Mouse (Mus musculus): ENCODE results near the gene Shroom1. TPM values are rescaled to one million over a fixed set of nuclear protein-coding genes. Genes with fewer than 3 reads are reported as not detected.

Gene Shroom1
- polyA plus RNA-seq, 1 experiment from 2014 or later = 4.7 TPM

DNA sequence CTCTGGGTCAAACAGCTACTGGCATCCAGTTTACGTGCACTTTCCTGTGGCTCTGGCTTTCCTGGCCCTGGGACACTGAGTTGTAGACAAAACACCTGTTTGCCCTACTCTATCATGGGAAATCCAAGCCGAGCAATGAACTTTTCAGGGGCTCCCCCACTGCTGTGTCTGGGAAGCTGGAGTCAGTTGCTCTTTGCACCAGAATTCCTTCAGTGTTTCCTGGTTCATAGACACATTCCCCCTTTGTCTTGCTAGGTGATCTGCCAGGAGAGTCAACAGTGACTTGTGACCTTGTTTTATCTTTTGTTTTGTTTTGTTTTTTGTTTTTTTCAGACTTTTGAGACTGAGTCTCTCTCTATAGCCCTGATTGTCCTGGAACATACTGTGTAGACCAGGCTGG, 5.6 kb upstream of the Shroom1 start:
- no peak overlapping the region for H3K4me3 ChIP-seq (ENCODE audit: low read depth, low read length)
- H3K4me2 ChIP-seq (ENCODE audit: low read depth, severe bottlenecking) = no peak overlapping the region
- no peak for ATAC-seq (ENCODE audit: insufficient number of reproducible peaks, low FRiP score, low TSS enrichment, low read depth)
- no peak overlapping the region for H3K9ac ChIP-seq (ENCODE audit: low read length)
- H3K27ac ChIP-seq (replicated peaks; ENCODE audit: low read depth, low read length) = no peak overlapping the region
- 58% methylated on average over 2 of the region's 2 CpGs for WGBS
- H3K9me3 ChIP-seq (ENCODE audit: control insufficient read depth, low read length) = no peaks in the 10 kb centered on the region
- H3K27me3 ChIP-seq (ENCODE audit: control insufficient read depth, insufficient read depth, low read length) = no peaks in the 10 kb centered on the region
- 0 out of 2 replicates have a peak, but pooled peaks cover 2% of the 10 kb centered on the region for H3K4me1 ChIP-seq (ENCODE audit: control insufficient read depth, insufficient read depth, low read length)
- no peak for DNase-seq (ENCODE audit: low spot score)
- H3K36me3 ChIP-seq (ENCODE audit: control insufficient read depth, insufficient read depth, low read length) = no peaks in the 10 kb centered on the region

GRCm38 (mm10) chr11:53452396-53452795, 4.6 kb upstream of the Shroom1 start:
- DNase-seq (ENCODE audit: low spot score) (no peak), ATAC-seq (ENCODE audit: insufficient number of reproducible peaks, low FRiP score, low TSS enrichment, low read depth) (no peak)
- Histone ChIP-seq H3K4me3 (ENCODE audit: low read depth, low read length) (no peak overlapping the region), H3K36me3 (ENCODE audit: control insufficient read depth, insufficient read depth, low read length) (no peaks in the 10 kb centered on the region), H3K9me3 (ENCODE audit: control insufficient read depth, low read length) (no peaks in the 10 kb centered on the region), H3K27ac (replicated peaks; ENCODE audit: low read depth, low read length) (no peak overlapping the region), H3K4me1 (ENCODE audit: control insufficient read depth, insufficient read depth, low read length) (0 out of 2 replicates have a peak, but pooled peaks cover 2% of the 10 kb centered on the region), H3K9ac (ENCODE audit: low read length) (no peak overlapping the region), H3K27me3 (ENCODE audit: control insufficient read depth, insufficient read depth, low read length) (peaks cover under 1% of the 10 kb centered on the region; the same call in 1 of the 2 replicates), H3K4me2 (ENCODE audit: low read depth, severe bottlenecking) (no peak overlapping the region)
- WGBS = 94% methylated on average over 9 of the region's 9 CpGs

GRCm38 (mm10) chr11:53453031-53453430, 4.0 kb upstream of the Shroom1 start:
- 77% methylated on average over 5 of the region's 5 CpGs for WGBS
- no peak overlapping the region for H3K4me3 ChIP-seq (ENCODE audit: low read depth, low read length)
- H3K27ac ChIP-seq (replicated peaks; ENCODE audit: low read depth, low read length) = no peak overlapping the region
- H3K9me3 ChIP-seq (ENCODE audit: control insufficient read depth, low read length) = no peaks in the 10 kb centered on the region
- no peak overlapping the region for H3K9ac ChIP-seq (ENCODE audit: low read length)
- H3K4me2 ChIP-seq (ENCODE audit: low read depth, severe bottlenecking) = no peak overlapping the region
- DNase-seq (ENCODE audit: low spot score) (no peak), ATAC-seq (ENCODE audit: insufficient number of reproducible peaks, low FRiP score, low TSS enrichment, low read depth) (no peak)
- no peaks in the 10 kb centered on the region for H3K36me3 ChIP-seq (ENCODE audit: control insufficient read depth, insufficient read depth, low read length)
- H3K4me1 ChIP-seq (ENCODE audit: control insufficient read depth, insufficient read depth, low read length) = 0 out of 2 replicates have a peak, but pooled peaks cover 2% of the 10 kb centered on the region
- H3K27me3 ChIP-seq (ENCODE audit: control insufficient read depth, insufficient read depth, low read length) = peaks cover 2% of the 10 kb centered on the region; the same call in 1 of the 2 replicates

DNA sequence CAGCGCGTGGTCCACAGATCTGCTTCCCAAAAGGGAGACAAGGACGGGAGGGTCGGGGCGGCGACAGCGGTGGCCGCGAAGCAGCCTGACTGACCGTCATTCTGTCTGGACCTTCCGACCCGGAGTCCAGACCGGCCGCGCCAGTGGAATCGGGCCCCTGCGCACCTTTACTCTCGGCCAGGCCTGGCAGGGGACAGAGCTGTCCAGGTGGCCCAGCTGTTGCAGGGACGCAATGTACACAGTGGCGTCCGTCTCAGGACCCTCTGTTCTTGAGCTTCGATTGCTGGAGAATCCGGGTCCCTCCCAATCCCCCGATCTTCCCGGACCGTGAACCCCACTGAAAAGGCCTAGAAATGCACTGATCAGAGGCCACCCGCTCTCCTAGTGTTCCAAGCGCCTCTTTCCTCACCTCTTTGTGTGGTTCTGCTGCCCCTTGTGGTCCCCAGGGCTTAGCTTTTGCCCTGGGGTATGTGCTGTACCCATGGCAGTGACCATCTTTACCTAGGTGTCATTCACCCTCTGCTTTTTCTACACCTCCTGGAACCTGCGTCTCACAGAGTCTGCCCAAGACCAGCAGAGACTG, 458 bp downstream of the Shroom1 start:
- DNase-seq (ENCODE audit: low spot score) (peak; percentile 55), ATAC-seq (ENCODE audit: insufficient number of reproducible peaks, low FRiP score, low TSS enrichment, low read depth) (peak; percentile 27; the same call in 1 of the 2 replicates)
- peak overlapping the region; percentile 82 for H3K4me2 ChIP-seq (ENCODE audit: low read depth, severe bottlenecking)
- no peaks in the 10 kb centered on the region for H3K9me3 ChIP-seq (ENCODE audit: control insufficient read depth, low read length)
- 2% methylated on average over 29 of the region's 29 CpGs for WGBS
- H3K27ac ChIP-seq (replicated peaks; ENCODE audit: low read depth, low read length) = no peak overlapping the region
- H3K36me3 ChIP-seq (ENCODE audit: control insufficient read depth, insufficient read depth, low read length) = no peaks in the 10 kb centered on the region
- H3K27me3 ChIP-seq (ENCODE audit: control insufficient read depth, insufficient read depth, low read length) = peaks cover 7% of the 10 kb centered on the region; the same call in 1 of the 2 replicates
- H3K4me3 ChIP-seq (ENCODE audit: low read depth, low read length) = peak overlapping the region; percentile 54
- H3K4me1 ChIP-seq (ENCODE audit: control insufficient read depth, insufficient read depth, low read length) = no peaks in the 10 kb centered on the region
- peak overlapping the region; percentile 68 for H3K9ac ChIP-seq (ENCODE audit: low read length)

DNA sequence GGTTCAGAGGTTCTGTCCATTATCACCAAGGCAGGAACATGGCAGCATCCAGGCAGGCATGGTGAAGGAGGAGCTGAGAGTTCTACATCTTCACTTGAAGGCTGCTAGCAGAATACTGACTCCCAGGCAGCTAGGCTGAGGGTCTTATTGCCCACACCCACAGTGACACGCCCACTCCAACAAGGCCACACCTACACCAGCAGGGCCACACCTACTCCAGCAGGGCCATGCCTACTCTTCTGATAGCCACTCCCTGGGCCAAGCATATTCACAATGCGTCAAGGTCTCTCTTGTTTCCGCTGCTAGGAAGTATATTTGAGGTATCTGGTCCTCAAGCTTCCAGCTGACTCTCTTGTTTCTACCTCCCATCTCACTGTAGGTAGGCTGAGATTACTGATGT, 2.0 kb downstream of the Shroom1 start:
- Histone ChIP-seq H3K27me3 (ENCODE audit: control insufficient read depth, insufficient read depth, low read length) (peaks cover 22% of the 10 kb centered on the region), H3K9ac (ENCODE audit: low read length) (no peak overlapping the region), H3K27ac (replicated peaks; ENCODE audit: low read depth, low read length) (no peak overlapping the region), H3K9me3 (ENCODE audit: control insufficient read depth, low read length) (no peaks in the 10 kb centered on the region), H3K4me2 (ENCODE audit: low read depth, severe bottlenecking) (no peak overlapping the region), H3K4me3 (ENCODE audit: low read depth, low read length) (no peak overlapping the region), H3K4me1 (ENCODE audit: control insufficient read depth, insufficient read depth, low read length) (peaks cover 4% of the 10 kb centered on the region), H3K36me3 (ENCODE audit: control insufficient read depth, insufficient read depth, low read length) (no peaks in the 10 kb centered on the region)
- WGBS = 64% methylated on average over 3 of the region's 3 CpGs
- no peak for DNase-seq (ENCODE audit: low spot score)
- no peak for ATAC-seq (ENCODE audit: insufficient number of reproducible peaks, low FRiP score, low TSS enrichment, low read depth)

DNA sequence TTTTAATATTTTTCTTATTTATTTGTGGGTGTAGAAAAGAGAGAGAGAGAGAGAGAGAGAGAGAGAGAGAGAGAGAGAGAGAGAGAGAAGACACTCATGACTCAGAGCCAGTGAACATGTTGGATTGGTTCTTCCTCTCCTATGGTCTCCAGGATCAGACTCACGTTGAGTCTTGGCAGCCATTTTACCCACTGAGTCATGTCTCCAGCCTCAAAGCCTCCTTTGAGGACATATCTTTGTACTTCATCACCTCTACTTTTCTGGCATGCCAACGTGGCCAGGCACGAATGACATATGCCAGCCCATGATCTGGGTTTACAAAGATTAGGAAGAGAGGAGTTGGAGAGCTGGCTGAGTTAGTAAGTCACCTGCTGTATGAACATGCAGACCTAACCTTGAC, 3.2 kb downstream of the Shroom1 start:
- H3K4me3 ChIP-seq (ENCODE audit: low read depth, low read length) = no peak overlapping the region
- no peak overlapping the region for H3K4me2 ChIP-seq (ENCODE audit: low read depth, severe bottlenecking)
- DNase-seq (ENCODE audit: low spot score) (no peak), ATAC-seq (ENCODE audit: insufficient number of reproducible peaks, low FRiP score, low TSS enrichment, low read depth) (no peak)
- H3K27me3 ChIP-seq (ENCODE audit: control insufficient read depth, insufficient read depth, low read length) = peaks cover 34% of the 10 kb centered on the region
- no peaks in the 10 kb centered on the region for H3K9me3 ChIP-seq (ENCODE audit: control insufficient read depth, low read length)
- H3K9ac ChIP-seq (ENCODE audit: low read length) = no peak overlapping the region
- H3K4me1 ChIP-seq (ENCODE audit: control insufficient read depth, insufficient read depth, low read length) = peaks cover 4% of the 10 kb centered on the region
- H3K27ac ChIP-seq (replicated peaks; ENCODE audit: low read depth, low read length) = no peak overlapping the region
- no peaks in the 10 kb centered on the region for H3K36me3 ChIP-seq (ENCODE audit: control insufficient read depth, insufficient read depth, low read length)
- WGBS = 87% methylated on average over 3 of the region's 3 CpGs

- H3K27ac ChIP-seq (replicated peaks; ENCODE audit: low read depth, low read length) = no peak overlapping the region
- H3K4me1 ChIP-seq (ENCODE audit: control insufficient read depth, insufficient read depth, low read length) = peaks cover 4% of the 10 kb centered on the region
- no peaks in the 10 kb centered on the region for H3K9me3 ChIP-seq (ENCODE audit: control insufficient read depth, low read length)
- no peak for ATAC-seq (ENCODE audit: insufficient number of reproducible peaks, low FRiP score, low TSS enrichment, low read depth)
- H3K4me3 ChIP-seq (ENCODE audit: low read depth, low read length) = no peak overlapping the region
- 30% methylated on average over 5 of the region's 5 CpGs for WGBS
- H3K27me3 ChIP-seq (ENCODE audit: control insufficient read depth, insufficient read depth, low read length) = peaks cover 42% of the 10 kb centered on the region
- no peak overlapping the region for H3K4me2 ChIP-seq (ENCODE audit: low read depth, severe bottlenecking)
- H3K9ac ChIP-seq (ENCODE audit: low read length) = no peak overlapping the region
- H3K36me3 ChIP-seq (ENCODE audit: control insufficient read depth, insufficient read depth, low read length) = no peaks in the 10 kb centered on the region
- no peak for DNase-seq (ENCODE audit: low spot score)
Observed at GRCm38 (mm10) chr11:53461727-53462126, 4.7 kb downstream of the Shroom1 start.

- 6% methylated on average over 50 of the region's 55 CpGs for WGBS
- ATAC-seq (ENCODE audit: insufficient number of reproducible peaks, low FRiP score, low TSS enrichment, low read depth) (peak; percentile 37; the same call in 1 of the 2 replicates), DNase-seq (ENCODE audit: low spot score) (peak; percentile 63)
- Histone ChIP-seq H3K27ac (replicated peaks; ENCODE audit: low read depth, low read length) (no peak overlapping the region), H3K9ac (ENCODE audit: low read length) (peak overlapping the region; percentile 49; the same call in 1 of the 2 replicates), H3K4me3 (ENCODE audit: low read depth, low read length) (peak overlapping the region; percentile 31), H3K9me3 (ENCODE audit: control insufficient read depth, low read length) (no peaks in the 10 kb centered on the region), H3K4me1 (ENCODE audit: control insufficient read depth, insufficient read depth, low read length) (peaks cover 4% of the 10 kb centered on the region), H3K27me3 (ENCODE audit: control insufficient read depth, insufficient read depth, low read length) (peaks cover 40% of the 10 kb centered on the region), H3K4me2 (ENCODE audit: low read depth, severe bottlenecking) (peak overlapping the region; percentile 66), H3K36me3 (ENCODE audit: control insufficient read depth, insufficient read depth, low read length) (no peaks in the 10 kb centered on the region)
Observed at GRCm38 (mm10) chr11:53463551-53464424, 6.8 kb downstream of the Shroom1 start.

Measured in limb, embryonic 11.5 days (tissue).